Mouse (Mus musculus) bone marrow, adult 2 months (tissue): ENCODE data around the gene Yeats2.

Source experiments
- CTCF ChIP-seq: fragments of 200-500 bp; IDR thresholded peaks from 2 replicates; pipeline ENCODE4 v1.5.1; 2011; ENCODE audit warnings: low read length, control low read depth; ENCODE audit not compliant: control insufficient read depth, insufficient read depth
- POLR2A ChIP-seq: fragments of 200-500 bp; IDR thresholded peaks from 2 replicates; pipeline ENCODE4 v1.6.1; 2011; ENCODE audit warnings: low read depth, mild to moderate bottlenecking, control low read depth, low read length, borderline replicate concordance; ENCODE audit not compliant: control insufficient read depth

DNA sequence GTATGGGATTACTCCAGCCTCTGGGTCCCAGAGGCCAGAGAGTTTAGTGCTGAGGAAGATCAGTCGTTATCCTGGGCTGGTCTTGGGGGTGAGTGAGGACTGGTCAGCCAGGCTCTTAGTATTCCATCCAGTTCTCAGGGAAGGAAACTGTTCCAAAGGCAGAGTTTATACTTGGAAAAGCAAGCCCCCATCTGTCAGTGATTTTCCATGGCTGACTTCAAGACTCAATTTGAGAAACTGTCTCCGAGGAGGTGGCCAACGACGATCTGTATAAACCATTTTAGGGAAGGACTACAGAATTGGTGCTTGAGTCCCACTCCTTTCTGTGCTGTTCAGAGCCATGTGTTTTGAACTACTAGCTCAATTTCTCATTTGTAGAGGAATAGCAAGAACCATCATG lies 97.8 kb downstream of the Yeats2 start:
- no peak for TF ChIP-seq CTCF
- no peak for TF ChIP-seq POLR2A
